In the genomic region with DNA sequence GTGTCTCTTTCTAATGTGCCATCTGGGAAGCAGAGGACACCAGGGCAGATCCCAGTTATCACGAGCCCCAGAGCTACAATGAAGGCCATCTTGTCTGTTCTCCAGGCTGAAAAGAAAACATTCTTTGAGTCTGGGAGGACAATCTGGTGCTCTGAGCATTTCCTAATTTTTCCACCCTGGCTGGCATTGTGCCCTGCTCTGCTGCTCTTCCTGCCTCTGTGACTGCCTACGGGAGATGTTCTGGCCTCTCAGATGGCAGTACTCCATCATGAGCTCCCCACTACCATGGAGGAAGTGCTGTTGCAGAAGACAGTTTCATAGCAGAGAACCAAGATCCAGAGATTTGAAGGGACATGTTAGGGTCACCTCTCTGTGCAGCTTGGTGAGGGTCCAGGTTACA, we compare ENCODE assay signal across 27 mouse cellular contexts. TPM values are rescaled to one million over a fixed set of nuclear protein-coding genes. Genes with fewer than 3 reads are reported as not detected.
DNase-seq lines count a peak whose midpoint lies in the region; ATAC-seq and TF ChIP-seq lines count a peak whose summit lies in the region.
"Had no signal": no experiment of that assay in that cellular context is flagged by ENCODE, and none has a peak within 500 bp of the region (broad histone marks: within the 10 kb centered on the region; RNA-seq: fewer than 3 reads in every experiment).

No protein-coding gene starts in this region.

- no peaks in the 10 kb centered on the region for H3K27me3 ChIP-seq in kidney, adult 2 months (replicated peaks; ENCODE audit: control insufficient read depth, insufficient read depth, low read length)
- H3K27me3 ChIP-seq: embryonic facial prominence, embryonic 13.5 days; forebrain, embryonic 15.5 days; intestine, embryonic 15.5 days; kidney, embryonic 15.5 days; limb, embryonic 13.5 days; midbrain, embryonic 12.5 days; neural tube, embryonic 13.5 days; Patski had no signal

- ATAC-seq in granulocyte monocyte progenitor cell, adult 5-6 weeks (replicated peaks; ENCODE audit: poor library complexity, severe bottlenecking): 0 out of 2 replicates have a peak, but pooled peaks have one; percentile 17
- ATAC-seq: CD4-positive, CD25-positive, alpha-beta regulatory T cell, adult 4 months; forebrain, embryonic 15.5 days; intestine, embryonic 15.5 days; Patski had no signal

- TF ChIP-seq CTCF in kidney, adult 2 months (conservative IDR thresholded peaks at IDR 0.05; ENCODE audit: insufficient read depth, insufficient read length, low read depth, low read length): no peak

- no peak for TF ChIP-seq POLR2A in kidney, adult 2 months (IDR thresholded peaks at IDR 0.05; ENCODE audit: low read depth, low read length)

- no peak overlapping the region for H3K27ac ChIP-seq in kidney, adult 2 months (ENCODE audit: insufficient read depth, low read depth, low read length)
- H3K27ac ChIP-seq: embryonic facial prominence, embryonic 13.5 days; forebrain, embryonic 15.5 days; hindbrain, embryonic 14.5 days; intestine, embryonic 15.5 days; kidney, embryonic 15.5 days; limb, embryonic 13.5 days; midbrain, embryonic 12.5 days; neural tube, embryonic 13.5 days had no signal

- 54% methylated on average over 2 of the region's 2 CpGs for WGBS in kidney, adult 2 months

- peak; percentile 12 for DNase-seq in cerebellum, adult 11-12 months
- DNase-seq in cerebellum, adult 9-11 months: no peak
- peak; percentile 14 for DNase-seq in layer of hippocampus, adult 11-12 months (ENCODE audit: low spot score)
- no peak for DNase-seq in layer of hippocampus, postnatal 14 days (ENCODE audit: low spot score in 2 of 2)
- DNase-seq in lung, postnatal 36 days: peak; percentile 13
- DNase-seq in lung, postnatal 25 days (ENCODE audit: low spot score): no peak
- DNase-seq in kidney, adult 2 months: no peak
- DNase-seq: adrenal gland, postnatal 10 days; gastrocnemius, postnatal 36 days; kidney, postnatal 4 days had no signal

- H3K36me3 ChIP-seq in kidney, adult 2 months (ENCODE audit: control insufficient read depth, insufficient read depth, low read length): no peaks in the 10 kb centered on the region
- H3K36me3 ChIP-seq: embryonic facial prominence, embryonic 13.5 days; forebrain, embryonic 15.5 days; intestine, embryonic 15.5 days; kidney, embryonic 15.5 days; limb, embryonic 13.5 days; midbrain, embryonic 12.5 days; neural tube, embryonic 13.5 days had no signal

- H3K4me3 ChIP-seq in kidney, adult 2 months (ENCODE audit: insufficient read depth, low read depth, low read length): no peak overlapping the region
- H3K4me3 ChIP-seq: embryonic facial prominence, embryonic 13.5 days; forebrain, embryonic 15.5 days; intestine, embryonic 15.5 days; kidney, embryonic 15.5 days; limb, embryonic 13.5 days; midbrain, embryonic 12.5 days; neural tube, embryonic 13.5 days had no signal

- no peaks in the 10 kb centered on the region for H3K4me1 ChIP-seq in kidney, adult 2 months (ENCODE audit: control insufficient read depth, insufficient read depth, low read length)
- H3K4me1 ChIP-seq: embryonic facial prominence, embryonic 13.5 days; forebrain, embryonic 15.5 days; intestine, embryonic 15.5 days; kidney, embryonic 15.5 days; limb, embryonic 13.5 days; midbrain, embryonic 12.5 days; neural tube, embryonic 13.5 days had no signal

RNA-seq across cellular contexts. Expression of a gene that starts 1.7 kb away (rescaled TPM):
- total RNA-seq in layer of hippocampus, postnatal 14 days (2021): under 1 TPM in 1 of 2 experiments, not detected in 1; 0.32 TPM
- total RNA-seq in granulocyte monocyte progenitor cell, adult 5-6 weeks (2014; fragmentation: Nextera tagmentation): not detected in 2 replicates
- total RNA-seq in granulocyte monocyte progenitor cell, adult 5-6 weeks (2017): not detected in 2 replicates
- 1.0 and 2.2 TPM in 2 replicates for polyA plus RNA-seq in kidney, adult 2 months (2012; rRNA removed)
- total RNA-seq: ES-E14; left cerebral cortex, postnatal 10 days had no signal
- polyA plus RNA-seq: CD4-positive, CD25-positive, alpha-beta regulatory T cell, adult 4 months; embryonic facial prominence, embryonic 13.5 days; forebrain, embryonic 15.5 days; heart, embryonic 11.5 days; hindbrain, embryonic 14.5 days; intestine, embryonic 15.5 days; kidney, embryonic 15.5 days; limb, embryonic 13.5 days; midbrain, embryonic 12.5 days; neural tube, embryonic 13.5 days; stomach, embryonic 16.5 days had no signal

RNA-seq across cellular contexts. Expression of a gene that starts 24.2 kb away (rescaled TPM):
- not detected for total RNA-seq in layer of hippocampus, postnatal 14 days (2021)
- total RNA-seq in granulocyte monocyte progenitor cell, adult 5-6 weeks (2014; fragmentation: Nextera tagmentation): not detected in 2 replicates
- not detected in 2 replicates for total RNA-seq in granulocyte monocyte progenitor cell, adult 5-6 weeks (2017)
- not detected in 2 replicates for polyA plus RNA-seq in kidney, adult 2 months (2012; rRNA removed)
- total RNA-seq: ES-E14; gastrocnemius, postnatal 36 days; heart, postnatal 25 days; left cerebral cortex, postnatal 10 days had no signal
- polyA plus RNA-seq: CD4-positive, CD25-positive, alpha-beta regulatory T cell, adult 4 months; embryonic facial prominence, embryonic 13.5 days; forebrain, embryonic 15.5 days; hindbrain, embryonic 14.5 days; intestine, embryonic 15.5 days; limb, embryonic 13.5 days; midbrain, embryonic 12.5 days; neural tube, embryonic 13.5 days; Patski; stomach, embryonic 16.5 days had no signal

RNA-seq across cellular contexts. Expression of a gene that starts 39.5 kb away (rescaled TPM):
- not detected for total RNA-seq in layer of hippocampus, postnatal 14 days (2021)
- not detected in 2 replicates for total RNA-seq in granulocyte monocyte progenitor cell, adult 5-6 weeks (2014; fragmentation: Nextera tagmentation)
- not detected in 2 replicates for total RNA-seq in granulocyte monocyte progenitor cell, adult 5-6 weeks (2017)
- not detected in 2 replicates for polyA plus RNA-seq in kidney, adult 2 months (2012; rRNA removed)
- total RNA-seq: adrenal gland, postnatal 10 days; ES-E14; gastrocnemius, postnatal 36 days; heart, postnatal 25 days; left cerebral cortex, postnatal 10 days had no signal
- polyA plus RNA-seq: CD4-positive, CD25-positive, alpha-beta regulatory T cell, adult 4 months; embryonic facial prominence, embryonic 13.5 days; forebrain, embryonic 15.5 days; heart, embryonic 11.5 days; hindbrain, embryonic 14.5 days; intestine, embryonic 15.5 days; kidney, embryonic 15.5 days; limb, embryonic 13.5 days; liver, embryonic 16.5 days; midbrain, embryonic 12.5 days; neural tube, embryonic 13.5 days; Patski; stomach, embryonic 16.5 days had no signal

RNA-seq across cellular contexts. Expression of a gene that starts 51.1 kb away (rescaled TPM):
- total RNA-seq in layer of hippocampus, postnatal 14 days (2021): not detected
- total RNA-seq in granulocyte monocyte progenitor cell, adult 5-6 weeks (2014; fragmentation: Nextera tagmentation): not detected in 2 replicates
- total RNA-seq in granulocyte monocyte progenitor cell, adult 5-6 weeks (2017): not detected in 2 replicates
- polyA plus RNA-seq in kidney, adult 2 months (2012; rRNA removed): not detected in 2 replicates
- total RNA-seq: ES-E14; gastrocnemius, postnatal 36 days; heart, postnatal 25 days; left cerebral cortex, postnatal 10 days had no signal
- polyA plus RNA-seq: CD4-positive, CD25-positive, alpha-beta regulatory T cell, adult 4 months; embryonic facial prominence, embryonic 13.5 days; forebrain, embryonic 15.5 days; heart, embryonic 11.5 days; hindbrain, embryonic 14.5 days; intestine, embryonic 15.5 days; kidney, embryonic 15.5 days; limb, embryonic 13.5 days; midbrain, embryonic 12.5 days; neural tube, embryonic 13.5 days; stomach, embryonic 16.5 days had no signal

Comparison
In these comparisons a context has a peak if more than half of its experiments do, and no peak if none do; other contexts are left out.
1. DNase-seq: peak in cerebellum, adult 11-12 months (single experiment), layer of hippocampus, adult 11-12 months (single experiment) and lung, postnatal 36 days (single experiment); none in cerebellum, adult 9-11 months (single experiment), layer of hippocampus, postnatal 14 days (0 of 2), lung, postnatal 25 days (single experiment) and kidney, adult 2 months (single experiment).